8 mouse cellular contexts compared by ENCODE assay signal in the genomic region with DNA sequence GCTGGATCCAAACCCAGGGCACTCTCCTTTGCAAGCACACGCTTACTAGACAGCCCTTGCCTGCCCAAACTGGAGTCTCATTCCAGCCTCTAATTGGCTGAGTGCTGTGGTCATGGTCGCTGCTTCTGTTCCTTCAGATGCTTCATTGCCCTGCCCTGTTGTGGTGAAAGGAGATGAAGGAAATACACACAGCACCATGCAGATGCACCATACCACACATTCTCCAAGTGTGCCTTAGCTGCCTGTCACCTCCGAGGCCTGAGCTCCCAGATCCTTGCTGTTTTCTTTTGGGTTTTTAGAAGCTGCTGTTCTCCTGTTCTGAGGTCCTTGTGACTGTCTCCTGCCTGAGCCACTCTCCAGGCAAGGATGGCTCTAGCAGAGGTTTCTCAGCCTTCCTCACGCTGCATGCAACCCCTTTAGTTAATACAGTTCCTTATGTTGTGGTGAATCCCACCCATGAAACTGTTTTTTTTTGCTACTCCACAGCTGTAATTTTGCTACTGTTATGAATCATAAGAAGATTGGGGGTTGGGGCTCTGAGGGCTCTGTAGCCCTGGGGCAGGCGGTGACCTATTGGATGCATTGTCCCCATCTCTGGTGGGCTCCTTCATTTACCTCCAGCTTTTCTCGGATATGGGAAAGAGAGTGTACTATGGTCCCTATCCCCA. TPM values are rescaled to one million over a fixed set of nuclear protein-coding genes. Genes with fewer than 3 reads are reported as not detected.
DNase-seq lines count a peak whose midpoint lies in the region; ATAC-seq and TF ChIP-seq lines count a peak whose summit lies in the region.

No protein-coding gene starts in this region.

- no peak overlapping the region for H3K9ac ChIP-seq in liver, adult 2 months (ENCODE audit: low read depth, low read length)
- H3K9ac ChIP-seq in liver, embryonic 11.5 days (ENCODE audit: low read depth, low read length) = peak overlapping the region; percentile 45
- H3K9ac ChIP-seq in stomach, postnatal 0 days (ENCODE audit: low read length) = no peak overlapping the region

- no peak for TF ChIP-seq EP300 in stomach, postnatal 0 days (optimal IDR thresholded peaks at IDR 0.05)

- H3K36me3 ChIP-seq in liver, adult 2 months (ENCODE audit: control insufficient read depth, insufficient read depth, low read length) = no peaks in the 10 kb centered on the region
- H3K36me3 ChIP-seq in embryonic facial prominence, embryonic 10.5 days (replicated peaks) = no peaks in the 10 kb centered on the region
- H3K36me3 ChIP-seq in liver, embryonic 11.5 days (ENCODE audit: control insufficient read depth, insufficient read depth, low read length) = no peaks in the 10 kb centered on the region
- H3K36me3 ChIP-seq in stomach, postnatal 0 days (ENCODE audit: control insufficient read depth, insufficient read depth, low read length) = no peaks in the 10 kb centered on the region

- TF ChIP-seq CTCF in liver, adult 2 months (IDR thresholded peaks at IDR 0.05; ENCODE audit: low read depth, low read length) = no peak
- TF ChIP-seq CTCF in stomach, postnatal 0 days (IDR thresholded peaks at IDR 0.05; ENCODE audit: low read depth) = no peak

- no peaks in the 10 kb centered on the region for H3K9me3 ChIP-seq in embryonic facial prominence, embryonic 10.5 days
- no peaks in the 10 kb centered on the region for H3K9me3 ChIP-seq in liver, embryonic 11.5 days (ENCODE audit: control insufficient read depth, low read length)
- no peaks in the 10 kb centered on the region for H3K9me3 ChIP-seq in stomach, postnatal 0 days (ENCODE audit: control insufficient read depth, low read length)

- WGBS in liver, adult 2 months = 91% methylated on average over 6 of the region's 6 CpGs
- WGBS in embryonic facial prominence, embryonic 10.5 days = 58% methylated on average over 6 of the region's 6 CpGs
- WGBS in liver, embryonic 11.5 days = 71% methylated on average over 6 of the region's 6 CpGs
- WGBS in stomach, postnatal 0 days = 80% methylated on average over 6 of the region's 6 CpGs

- peak overlapping the region; percentile 20; the same call in 1 of the 2 replicates for H3K27ac ChIP-seq in liver, adult 2 months (replicated peaks; ENCODE audit: insufficient read depth, low read depth, low read length)
- peak overlapping the region; percentile 72 for H3K27ac ChIP-seq in embryonic facial prominence, embryonic 10.5 days (replicated peaks)
- H3K27ac ChIP-seq in liver, embryonic 11.5 days (ENCODE audit: low read depth, low read length) = peak overlapping the region; percentile 84; the same call in 1 of the 2 replicates
- H3K27ac ChIP-seq in stomach, postnatal 0 days (replicated peaks) = peak overlapping the region; percentile 20; the same call in 1 of the 2 replicates

- DNase-seq in liver, adult 2 months (ENCODE audit: extremely low read depth, low read depth, low spot score) = no peak
- no peak for DNase-seq in liver
- DNase-seq in embryonic facial prominence, embryonic 10.5 days (ENCODE audit: low spot score) = no peak
- DNase-seq in liver, embryonic 11.5 days (ENCODE audit: low spot score) = no peak
- DNase-seq in stomach, postnatal 0 days (ENCODE audit: low spot score) = no peak
- DNase-seq in kidney, postnatal 10 days = no peak
- DNase-seq in layer of hippocampus, adult 8-10 months (ENCODE audit: low spot score in 2 of 2) = no peak
- DNase-seq in heart, postnatal 36 days = no peak

- intact Hi-C loops in heart, postnatal 36 days (cut with DNase I) = no loop called here

- no peak for TF ChIP-seq POLR2A in liver, adult 2 months (IDR thresholded peaks at IDR 0.05; ENCODE audit: extremely low read depth, insufficient read depth, low read length)

- ATAC-seq in liver, embryonic 11.5 days (replicated peaks; ENCODE audit: low FRiP score) = no peak
- no peak for ATAC-seq in stomach, postnatal 0 days (ENCODE audit: low FRiP score, low TSS enrichment)

- H3K79me2 ChIP-seq in liver, adult 2 months (ENCODE audit: control insufficient read depth, insufficient read depth, low read length) = no peaks in the 10 kb centered on the region

- peaks cover 13% of the 10 kb centered on the region for H3K4me1 ChIP-seq in liver, adult 2 months (ENCODE audit: control insufficient read depth, insufficient read depth, low read length)
- H3K4me1 ChIP-seq in embryonic facial prominence, embryonic 10.5 days = peaks cover 98% of the 10 kb centered on the region
- H3K4me1 ChIP-seq in liver, embryonic 11.5 days (replicated peaks; ENCODE audit: control insufficient read depth, insufficient read depth, low read length) = peaks cover 86% of the 10 kb centered on the region
- H3K4me1 ChIP-seq in stomach, postnatal 0 days (replicated peaks; ENCODE audit: control insufficient read depth, insufficient read depth) = peaks cover 13% of the 10 kb centered on the region

- no peak overlapping the region for H3K4me3 ChIP-seq in liver, adult 2 months (ENCODE audit: insufficient read depth, low read depth, low read length)
- H3K4me3 ChIP-seq in embryonic facial prominence, embryonic 10.5 days = peak overlapping the region; percentile 11; the same call in 1 of the 2 replicates
- H3K4me3 ChIP-seq in liver, embryonic 11.5 days (ENCODE audit: low read depth, low read length) = no peak overlapping the region
- no peak overlapping the region for H3K4me3 ChIP-seq in stomach, postnatal 0 days (ENCODE audit: low read depth, low read length)

- peaks cover 4% of the 10 kb centered on the region for H3K27me3 ChIP-seq in liver, adult 2 months (ENCODE audit: control insufficient read depth, insufficient read depth, low read length)
- peaks cover 33% of the 10 kb centered on the region for H3K27me3 ChIP-seq in embryonic facial prominence, embryonic 10.5 days (replicated peaks; ENCODE audit: low read depth, poor library complexity, severe bottlenecking)
- H3K27me3 ChIP-seq in liver, embryonic 11.5 days (replicated peaks; ENCODE audit: control insufficient read depth, insufficient read depth, low read length) = no peaks in the 10 kb centered on the region
- no peaks in the 10 kb centered on the region for H3K27me3 ChIP-seq in stomach, postnatal 0 days (ENCODE audit: control insufficient read depth, insufficient read depth, low read length)

- H3K4me2 ChIP-seq in liver, embryonic 11.5 days = peak overlapping the region; percentile 96
- no peak overlapping the region for H3K4me2 ChIP-seq in stomach, postnatal 0 days (replicated peaks; ENCODE audit: low read depth)

RNA-seq across cellular contexts. Expression of a gene that starts 4.7 kb away (rescaled TPM):
- total RNA-seq in liver, adult 2 months (2014; rRNA removed) = 0.74 and 0.94 TPM in 2 replicates
- 0.82 and 1.5 TPM in 2 replicates for polyA plus RNA-seq in liver, adult 2 months (2012; rRNA removed)
- 6.5 and 7.3 TPM in 2 replicates for polyA plus RNA-seq in embryonic facial prominence, embryonic 10.5 days (2016; fragmentation: Nextera tagmentation; extraction: Ambion mirVana)
- 3.6 and 4.8 TPM in 2 replicates for polyA plus RNA-seq in liver, embryonic 11.5 days (2014; fragmentation: Nextera tagmentation; extraction: Ambion mirVana)
- polyA plus RNA-seq in stomach, postnatal 0 days (2015; fragmentation: Nextera tagmentation; extraction: Ambion mirVana) = 0.29 and 0.36 TPM in 2 replicates
- 10 to 100 TPM; 42.0 to 44.3 (median 42.9) TPM for total RNA-seq in layer of hippocampus, adult 8-10 months (2022)
- total RNA-seq in heart, postnatal 36 days (2021) = under 1 TPM; 0.92 to 0.95 TPM

Comparison
In these comparisons a context has a peak if more than half of its experiments do, and no peak if none do; other contexts are left out.
1. H3K27ac ChIP-seq: peak in every context shown above with its lines; median percentile 84 in liver, embryonic 11.5 days; 72 in embryonic facial prominence, embryonic 10.5 days; 20 in liver, adult 2 months; 20 in stomach, postnatal 0 days.